Mouse (Mus musculus) right cerebral cortex, postnatal 4 days (tissue): ENCODE measurements around the gene Hmx3.

Experiments
- DNase-seq: peaks from one replicate; pipeline ENCODE4 v3.0.0-alpha.2; 2022

The Hmx3 gene

GRCm38 (mm10) chr7:131556541-131557271 is 14.0 kb downstream of the Hmx3 start:
- DNase-seq = no peak

- DNase-seq = no peak
Measured at GRCm38 (mm10) chr7:131557751-131558150, 15.1 kb downstream of the Hmx3 start.

- DNase-seq = peak; percentile 79
Measured at GRCm38 (mm10) chr7:131559986-131560696, 17.5 kb downstream of the Hmx3 start, which contains the start of gene Bub3. Gene Bub3 (plus strand): TSS chr7:131560222.

- DNase-seq = no peak
Measured at GRCm38 (mm10) chr7:131560697-131561042, 18.0 kb downstream of the Hmx3 start.

GRCm38 (mm10) chr7:131575246-131575645 is 32.6 kb downstream of the Hmx3 start:
- no peak for DNase-seq

- DNase-seq = no peak
Measured at GRCm38 (mm10) chr7:131582178-131582577, 39.5 kb downstream of the Hmx3 start.

GRCm38 (mm10) chr7:131585551-131585950 is 42.9 kb downstream of the Hmx3 start:
- no peak for DNase-seq
